Mouse (Mus musculus): ENCODE measurements around the gene Eif4g3. TPM values are rescaled to one million over a fixed set of nuclear protein-coding genes. Genes with fewer than 3 reads are reported as not detected.

The Eif4g3 gene
- polyA plus RNA-seq, 1 experiment from 2014 or later = 7.3 TPM

DNA sequence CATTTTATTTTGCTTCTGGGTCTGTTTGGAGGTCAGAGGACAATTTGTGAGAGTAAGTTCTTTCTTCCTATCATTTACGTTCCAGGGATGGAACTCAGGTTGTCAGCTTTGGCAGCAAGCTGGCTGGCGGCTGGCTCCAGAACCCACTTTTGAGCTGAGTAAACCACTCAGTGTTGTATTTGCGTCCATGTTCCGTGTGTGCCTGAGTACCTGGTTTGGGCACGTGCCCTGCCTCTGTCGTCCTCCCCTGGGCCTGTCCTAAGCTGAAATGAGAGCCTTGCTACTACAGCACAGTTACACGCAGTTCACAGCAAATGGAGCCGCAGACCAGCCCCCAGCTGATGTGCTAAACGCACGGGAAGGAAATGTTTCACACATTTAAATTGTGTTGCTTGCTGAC lies 39.0 kb downstream of the Eif4g3 start:
- Histone ChIP-seq H3K36me3 (peaks cover 52% of the 10 kb centered on the region), H3K4me3 (replicated peaks) (no peak overlapping the region), H3K4me2 (no peak overlapping the region), H3K9me3 (replicated peaks) (no peaks in the 10 kb centered on the region), H3K9ac (no peak overlapping the region), H3K4me1 (replicated peaks) (peaks cover 6% of the 10 kb centered on the region), H3K27me3 (no peaks in the 10 kb centered on the region), H3K27ac (no peak overlapping the region)
- no peak for DNase-seq
- WGBS (ENCODE audit: insufficient replicate concordance) = 87% methylated on average over 10 of the region's 10 CpGs
- ATAC-seq (ENCODE audit: low read depth) = no peak

GRCm38 (mm10) chr4:138033871-138034270 lies 41.0 kb downstream of the Eif4g3 start:
- Histone ChIP-seq H3K9ac (no peak overlapping the region), H3K4me1 (replicated peaks) (peaks cover 12% of the 10 kb centered on the region), H3K9me3 (replicated peaks) (no peaks in the 10 kb centered on the region), H3K27ac (no peak overlapping the region), H3K27me3 (no peaks in the 10 kb centered on the region), H3K4me2 (no peak overlapping the region), H3K36me3 (peaks cover 43% of the 10 kb centered on the region), H3K4me3 (replicated peaks) (no peak overlapping the region)
- DNase-seq = no peak
- 79% methylated on average over 4 of the region's 4 CpGs for WGBS (ENCODE audit: insufficient replicate concordance)
- ATAC-seq (ENCODE audit: low read depth) = no peak

DNA sequence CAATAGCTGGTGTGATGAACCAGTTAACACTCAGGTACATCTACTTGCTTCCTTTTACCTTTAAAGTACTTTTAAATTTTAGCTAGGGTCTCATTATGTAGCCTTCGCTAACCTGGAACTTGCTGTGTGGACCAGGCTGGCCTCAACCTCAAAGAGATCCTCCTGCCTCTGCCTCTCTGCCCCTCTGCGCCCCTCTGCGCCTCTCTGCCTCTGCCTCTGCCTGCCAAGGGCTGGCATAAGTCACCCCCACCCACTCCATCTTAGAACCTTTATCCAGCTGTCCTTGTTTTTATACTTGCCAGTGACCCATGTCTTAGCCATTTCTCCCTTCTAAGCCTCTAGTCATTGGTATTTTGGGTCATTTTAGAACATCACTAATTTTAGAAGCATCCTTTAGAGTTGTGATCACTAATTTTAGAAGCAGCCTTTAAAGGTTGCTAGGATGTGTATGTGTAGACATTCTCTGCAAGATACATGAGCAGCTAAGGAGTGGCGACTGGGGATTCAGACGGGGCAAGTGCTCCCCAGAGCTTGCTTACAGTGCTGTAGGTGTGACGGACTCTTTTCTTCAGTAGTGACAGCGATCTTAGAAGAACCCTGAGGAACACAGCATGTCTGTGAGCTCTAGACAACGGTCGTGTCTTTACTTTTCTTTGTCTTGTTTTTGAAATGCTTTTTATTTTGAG lies 42.8 kb downstream of the Eif4g3 start:
- Histone ChIP-seq H3K27ac (no peak overlapping the region), H3K4me1 (replicated peaks) (peaks cover 15% of the 10 kb centered on the region), H3K36me3 (peaks cover 43% of the 10 kb centered on the region), H3K9ac (no peak overlapping the region), H3K4me3 (replicated peaks) (no peak overlapping the region), H3K27me3 (no peaks in the 10 kb centered on the region), H3K4me2 (no peak overlapping the region), H3K9me3 (replicated peaks) (no peaks in the 10 kb centered on the region)
- WGBS (ENCODE audit: insufficient replicate concordance) = 81% methylated on average over 9 of the region's 9 CpGs
- DNase-seq (no peak), ATAC-seq (ENCODE audit: low read depth) (no peak)

- Histone ChIP-seq H3K27ac (no peak overlapping the region), H3K9me3 (replicated peaks) (no peaks in the 10 kb centered on the region), H3K4me2 (no peak overlapping the region), H3K27me3 (no peaks in the 10 kb centered on the region), H3K9ac (no peak overlapping the region), H3K36me3 (peaks cover 38% of the 10 kb centered on the region), H3K4me1 (replicated peaks) (peaks cover 9% of the 10 kb centered on the region), H3K4me3 (replicated peaks) (no peak overlapping the region)
- ATAC-seq (ENCODE audit: low read depth) = no peak
- WGBS (ENCODE audit: insufficient replicate concordance) = 80% methylated on average over 8 of the region's 8 CpGs
- no peak for DNase-seq
Observed at GRCm38 (mm10) chr4:138037110-138037509, 44.3 kb downstream of the Eif4g3 start.

DNA sequence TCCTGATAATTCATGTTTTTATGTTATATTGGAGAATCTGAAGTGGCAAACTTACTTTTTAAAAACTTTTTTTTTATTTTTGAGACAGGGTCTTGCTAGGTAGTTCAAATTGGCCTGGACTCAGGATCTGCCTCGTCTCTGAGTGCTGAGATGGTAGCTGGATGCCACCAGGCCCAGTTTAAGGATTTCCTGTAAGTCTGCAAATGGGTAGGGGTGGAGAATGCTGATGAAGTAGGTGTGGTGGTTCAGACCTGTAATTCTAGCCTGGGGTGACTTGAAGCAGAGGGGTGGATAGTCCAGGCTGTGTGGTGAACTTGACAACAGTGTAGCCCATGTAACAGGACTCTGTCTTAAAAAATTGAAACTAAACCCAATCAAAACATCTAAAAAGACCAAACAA lies 45.1 kb downstream of the Eif4g3 start:
- no peak overlapping the region for H3K4me2 ChIP-seq
- H3K4me1 ChIP-seq (replicated peaks) = peaks cover 9% of the 10 kb centered on the region
- H3K27ac ChIP-seq = no peak overlapping the region
- no peaks in the 10 kb centered on the region for H3K27me3 ChIP-seq
- no peak overlapping the region for H3K4me3 ChIP-seq (replicated peaks)
- H3K9ac ChIP-seq = no peak overlapping the region; the same call in 1 of the 2 replicates
- H3K9me3 ChIP-seq (replicated peaks) = no peaks in the 10 kb centered on the region
- H3K36me3 ChIP-seq = peaks cover 36% of the 10 kb centered on the region
- no peak for ATAC-seq (ENCODE audit: low read depth)
- WGBS (ENCODE audit: insufficient replicate concordance) = 78% methylated on average over 1 of the region's 1 CpGs
- no peak for DNase-seq

GRCm38 (mm10) chr4:138038365-138039274 lies 45.8 kb downstream of the Eif4g3 start:
- no peak overlapping the region for H3K9ac ChIP-seq
- H3K36me3 ChIP-seq = peaks cover 37% of the 10 kb centered on the region
- H3K4me1 ChIP-seq (replicated peaks) = peaks cover 9% of the 10 kb centered on the region
- H3K9me3 ChIP-seq (replicated peaks) = no peaks in the 10 kb centered on the region
- 73% methylated on average over 13 of the region's 13 CpGs for WGBS (ENCODE audit: insufficient replicate concordance)
- no peak overlapping the region for H3K4me3 ChIP-seq (replicated peaks)
- H3K4me2 ChIP-seq = no peak overlapping the region
- DNase-seq (no peak), ATAC-seq (ENCODE audit: low read depth) (no peak; the same call in 1 of the 2 replicates)
- no peak overlapping the region for H3K27ac ChIP-seq
- no peaks in the 10 kb centered on the region for H3K27me3 ChIP-seq

- Histone ChIP-seq H3K4me3 (replicated peaks) (no peak overlapping the region), H3K9me3 (replicated peaks) (no peaks in the 10 kb centered on the region), H3K27me3 (no peaks in the 10 kb centered on the region), H3K36me3 (peaks cover 34% of the 10 kb centered on the region), H3K4me2 (no peak overlapping the region), H3K27ac (no peak overlapping the region), H3K9ac (no peak overlapping the region), H3K4me1 (replicated peaks) (peaks cover 9% of the 10 kb centered on the region)
- no peak for ATAC-seq (ENCODE audit: low read depth)
- no peak for DNase-seq
- WGBS (ENCODE audit: insufficient replicate concordance) = 85% methylated on average over 9 of the region's 9 CpGs
Observed at GRCm38 (mm10) chr4:138039275-138039651, 46.4 kb downstream of the Eif4g3 start.

GRCm38 (mm10) chr4:138040589-138040988 lies 47.8 kb downstream of the Eif4g3 start:
- ATAC-seq (ENCODE audit: low read depth) (no peak), DNase-seq (no peak)
- Histone ChIP-seq H3K9me3 (replicated peaks) (0 out of 2 replicates have a peak, but pooled peaks cover 6% of the 10 kb centered on the region), H3K4me2 (no peak overlapping the region), H3K27ac (no peak overlapping the region), H3K36me3 (peaks cover 45% of the 10 kb centered on the region), H3K4me3 (replicated peaks) (no peak overlapping the region), H3K4me1 (replicated peaks) (peaks cover 9% of the 10 kb centered on the region), H3K27me3 (no peaks in the 10 kb centered on the region), H3K9ac (no peak overlapping the region)
- WGBS (ENCODE audit: insufficient replicate concordance) = 89% methylated on average over 3 of the region's 3 CpGs

DNA sequence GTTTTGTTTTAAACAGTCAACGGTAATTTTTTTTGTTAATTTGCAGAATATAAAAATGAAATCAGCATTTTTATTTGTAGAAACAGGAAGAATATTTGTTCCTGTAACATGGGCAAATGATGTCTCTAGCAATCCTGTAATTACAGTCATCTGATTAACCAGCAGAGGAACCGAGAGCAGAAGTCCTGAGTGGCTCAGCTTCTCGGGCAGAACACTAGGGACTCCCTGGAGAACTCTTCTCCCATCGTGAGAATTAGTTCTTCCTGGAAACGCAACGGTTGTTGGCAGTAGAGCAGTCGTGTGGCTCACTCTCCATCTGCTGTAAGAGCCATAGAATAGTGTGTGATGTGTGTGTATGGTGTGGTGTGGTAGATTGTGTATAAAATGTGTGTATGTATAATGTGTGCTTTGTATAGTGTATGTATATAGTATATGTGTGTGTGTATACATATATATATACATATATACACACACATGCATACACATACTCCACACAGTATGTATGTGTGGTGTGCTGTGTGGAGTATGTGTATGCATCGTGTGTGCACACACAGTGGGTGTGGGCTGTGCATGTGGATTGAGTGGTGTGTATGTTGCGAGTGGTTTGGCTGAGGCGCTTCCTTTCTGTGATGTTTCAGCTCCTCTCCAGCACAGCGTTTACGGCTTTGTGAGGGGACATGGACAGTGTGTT lies 48.9 kb downstream of the Eif4g3 start:
- Histone ChIP-seq H3K27ac (no peak overlapping the region), H3K4me3 (replicated peaks) (no peak overlapping the region), H3K9ac (no peak overlapping the region), H3K36me3 (peaks cover 52% of the 10 kb centered on the region), H3K4me1 (replicated peaks) (peaks cover 9% of the 10 kb centered on the region), H3K9me3 (replicated peaks) (0 out of 2 replicates have a peak, but pooled peaks cover 9% of the 10 kb centered on the region), H3K27me3 (no peaks in the 10 kb centered on the region), H3K4me2 (no peak overlapping the region)
- ATAC-seq (ENCODE audit: low read depth) (no peak), DNase-seq (no peak)
- WGBS (ENCODE audit: insufficient replicate concordance) = 78% methylated on average over 12 of the region's 12 CpGs

DNA sequence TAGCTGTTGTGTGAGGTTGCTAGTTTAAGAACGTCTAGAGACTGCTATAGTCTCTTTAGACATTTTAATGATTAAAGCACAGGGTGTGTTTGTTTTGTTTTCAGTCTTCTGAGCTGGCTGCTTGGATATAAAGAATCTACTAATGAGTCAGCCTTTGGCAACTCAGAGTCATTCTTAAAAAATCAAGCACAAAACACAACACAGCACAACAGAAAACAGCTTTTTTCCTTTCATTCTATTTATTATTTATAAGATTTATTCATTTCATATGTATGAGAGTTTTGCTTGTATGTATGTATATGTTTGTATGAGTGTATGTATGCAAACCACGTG lies 49.4 kb downstream of the Eif4g3 start:
- peaks cover 9% of the 10 kb centered on the region for H3K4me1 ChIP-seq (replicated peaks)
- H3K9me3 ChIP-seq (replicated peaks) = 0 out of 2 replicates have a peak, but pooled peaks cover 9% of the 10 kb centered on the region
- no peak overlapping the region for H3K4me2 ChIP-seq
- H3K4me3 ChIP-seq (replicated peaks) = no peak overlapping the region
- WGBS (ENCODE audit: insufficient replicate concordance) = 76% methylated on average over 2 of the region's 2 CpGs
- peaks cover 53% of the 10 kb centered on the region for H3K36me3 ChIP-seq
- H3K27me3 ChIP-seq = no peaks in the 10 kb centered on the region
- no peak overlapping the region for H3K9ac ChIP-seq
- H3K27ac ChIP-seq = no peak overlapping the region
- ATAC-seq (ENCODE audit: low read depth) = no peak
- DNase-seq = no peak

DNA sequence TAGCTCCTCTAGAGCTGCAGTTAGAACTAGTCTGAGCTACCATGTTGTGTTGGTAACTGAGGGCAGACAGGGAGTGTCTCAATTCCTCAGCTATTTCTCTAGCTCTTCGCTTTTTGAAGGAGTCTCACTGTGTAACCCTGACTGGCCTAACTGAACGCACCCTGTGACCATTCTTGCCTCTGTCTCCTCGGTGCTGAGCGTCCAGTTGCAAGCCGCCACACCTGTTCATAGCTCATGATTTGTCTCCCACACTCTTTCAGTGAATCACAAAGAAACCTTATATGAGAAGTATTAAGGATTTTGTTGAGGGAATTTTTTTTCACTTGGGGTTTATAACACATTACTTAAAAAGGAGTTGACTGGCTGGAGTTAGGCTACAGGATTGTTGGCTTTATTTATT lies 49.8 kb downstream of the Eif4g3 start:
- Histone ChIP-seq H3K9me3 (replicated peaks) (0 out of 2 replicates have a peak, but pooled peaks cover 9% of the 10 kb centered on the region), H3K27me3 (no peaks in the 10 kb centered on the region), H3K9ac (no peak overlapping the region), H3K4me3 (replicated peaks) (no peak overlapping the region), H3K4me1 (replicated peaks) (peaks cover 9% of the 10 kb centered on the region), H3K36me3 (peaks cover 56% of the 10 kb centered on the region), H3K27ac (no peak overlapping the region), H3K4me2 (no peak overlapping the region)
- DNase-seq (no peak), ATAC-seq (ENCODE audit: low read depth) (no peak)
- 86% methylated on average over 5 of the region's 5 CpGs for WGBS (ENCODE audit: insufficient replicate concordance)
